Comparison of ENCODE assay signal across 7 mouse cellular contexts in genomic region chr13:97282051-97282910, GRCm38 (mm10). TPM values are rescaled to one million over a fixed set of nuclear protein-coding genes. Genes with fewer than 3 reads are reported as not detected.
DNase-seq lines count a peak whose midpoint lies in the region; ATAC-seq and TF ChIP-seq lines count a peak whose summit lies in the region.

No protein-coding gene starts in this region.

- no peak for TF ChIP-seq EP300 in heart, postnatal 0 days (IDR thresholded peaks at IDR 0.05; ENCODE audit: low read depth)

- peaks cover 23% of the 10 kb centered on the region for H3K36me3 ChIP-seq in E14TG2a.4 (ENCODE audit: insufficient read depth, low read length)
- H3K36me3 ChIP-seq in ES-E14 (ENCODE audit: control insufficient read depth, insufficient read depth, low read length, poor library complexity, severe bottlenecking), result peaks cover 4% of the 10 kb centered on the region; the same call in 1 of the 2 replicates
- no peaks in the 10 kb centered on the region for H3K36me3 ChIP-seq in heart, postnatal 0 days (replicated peaks; ENCODE audit: control insufficient read depth, insufficient read depth, low read length)
- no peaks in the 10 kb centered on the region for H3K36me3 ChIP-seq in liver, embryonic 15.5 days (replicated peaks)

- H3K4me3 ChIP-seq in E14TG2a.4 (replicated peaks; ENCODE audit: low read length) (peak overlapping the region; percentile 81), ES-E14 (ENCODE audit: insufficient read depth in 1 of 2, low read depth in 1 of 2, low read length in 2 of 2, poor library complexity in 1 of 2, severe bottlenecking in 1 of 2) (peak overlapping the region; percentile 32 to 63)
- H3K4me3 ChIP-seq in heart, postnatal 0 days (ENCODE audit: low read depth, low read length), result peak overlapping the region; percentile 37
- no peak overlapping the region for H3K4me3 ChIP-seq in liver, embryonic 15.5 days (replicated peaks)

- DNase-seq in ES-E14 (ENCODE audit: low read depth, low spot score) (no peak), adipocyte (ENCODE audit: low spot score) (no peak)
- DNase-seq in heart, postnatal 0 days (ENCODE audit: low spot score), result peak; percentile 25
- no peak for DNase-seq in frontal cortex, postnatal 14 days (ENCODE audit: low spot score in 2 of 2)
- no peak for DNase-seq in cerebellum, adult 9-11 months

- H3K4me1 ChIP-seq in E14TG2a.4 (replicated peaks; ENCODE audit: low read depth, low read length) (peaks cover 68% of the 10 kb centered on the region), ES-E14 (ENCODE audit: control insufficient read depth in 2 of 2, insufficient read depth in 2 of 2, low read length in 2 of 2, poor library complexity in 1 of 2) (peaks cover 4 to 9% of the 10 kb centered on the region in 2 experiments)
- peaks cover 11% of the 10 kb centered on the region for H3K4me1 ChIP-seq in heart, postnatal 0 days (ENCODE audit: control insufficient read depth, insufficient read depth)
- no peaks in the 10 kb centered on the region for H3K4me1 ChIP-seq in liver, embryonic 15.5 days (replicated peaks)

- in situ Hi-C loops in ES-E14 (cut with MboI; ENCODE audit: low sequenced_read_pairs in 2 of 2, unreplicated experiment in 2 of 2), result no loop called here

- 0 out of 2 replicates have a peak, but pooled peaks have one; percentile 8 for ATAC-seq in heart, postnatal 0 days (ENCODE audit: insufficient read depth, low read depth)
- ATAC-seq in liver, embryonic 15.5 days (ENCODE audit: insufficient read depth), result no peak

- 18% methylated on average over 26 of the region's 26 CpGs for WGBS in heart, postnatal 0 days
- WGBS in liver, embryonic 15.5 days (ENCODE audit: insufficient replicate concordance), result 32% methylated on average over 26 of the region's 26 CpGs

- H3K27ac ChIP-seq in ES-E14 (ENCODE audit: insufficient read depth, low read depth, low read length, poor library complexity, severe bottlenecking), result peak overlapping the region; percentile 98
- H3K27ac ChIP-seq in heart, postnatal 0 days (ENCODE audit: low read depth), result 0 out of 2 replicates have a peak overlapping the region, but pooled peaks have one; percentile 34
- no peak overlapping the region for H3K27ac ChIP-seq in liver, embryonic 15.5 days (replicated peaks)

- no peak for TF ChIP-seq CTCF in E14TG2a.4 (conservative IDR thresholded peaks at IDR 0.05; ENCODE audit: low read length)
- TF ChIP-seq CTCF in heart, postnatal 0 days (IDR thresholded peaks at IDR 0.05; ENCODE audit: low read depth), result no peak

- H3K9ac ChIP-seq in ES-E14 (ENCODE audit: insufficient read depth, low read depth, low read length, poor library complexity, severe bottlenecking), result peak overlapping the region; percentile 71
- peak overlapping the region; percentile 32 for H3K9ac ChIP-seq in heart, postnatal 0 days (replicated peaks; ENCODE audit: low read depth, low read length)
- H3K9ac ChIP-seq in liver, embryonic 15.5 days, result no peak overlapping the region

- peak overlapping the region; percentile 70 for H3K4me2 ChIP-seq in heart, postnatal 0 days (ENCODE audit: low read depth, low read length)
- H3K4me2 ChIP-seq in liver, embryonic 15.5 days, result peak overlapping the region; percentile 39

- H3K27me3 ChIP-seq in E14TG2a.4 (ENCODE audit: insufficient read depth, low read length), result no peaks in the 10 kb centered on the region
- no peaks in the 10 kb centered on the region for H3K27me3 ChIP-seq in heart, postnatal 0 days (ENCODE audit: control insufficient read depth, insufficient read depth, low read length)
- H3K27me3 ChIP-seq in liver, embryonic 15.5 days, result peaks cover 13% of the 10 kb centered on the region

- H3K9me3 ChIP-seq in E14TG2a.4 (ENCODE audit: low read length), result peaks cover 36% of the 10 kb centered on the region
- H3K9me3 ChIP-seq in ES-E14 (ENCODE audit: control insufficient read depth, insufficient read depth, low read depth, low read length), result no peaks in the 10 kb centered on the region
- no peaks in the 10 kb centered on the region for H3K9me3 ChIP-seq in heart, postnatal 0 days (replicated peaks; ENCODE audit: control insufficient read depth, low read length)
- H3K9me3 ChIP-seq in liver, embryonic 15.5 days (replicated peaks), result no peaks in the 10 kb centered on the region

TF ChIP-seq in ES-E14, 5 proteins besides CTCF, POLR2A, EP300 and RAD21:
- TF ChIP-seq ZC3H11A (IDR thresholded peaks at IDR 0.05; ENCODE audit: borderline replicate concordance, low read depth, low read length) (no peak), MAFK (IDR thresholded peaks at IDR 0.05; ENCODE audit: insufficient read depth, low read depth, low read length) (no peak), ZNF384 (IDR thresholded peaks at IDR 0.05; ENCODE audit: low read depth, low read length) (no peak), CHD2 (IDR thresholded peaks at IDR 0.05; ENCODE audit: low read depth, low read length) (no peak), HCFC1 (IDR thresholded peaks at IDR 0.05; ENCODE audit: borderline replicate concordance, insufficient read depth, low read length) (no peak)

RNA-seq across cellular contexts. Expression of gene Enc1, which starts 41.4 kb away (rescaled TPM):
- total RNA-seq in ES-E14 (2012; rRNA removed), result 63.1 and 73.6 TPM in 2 replicates
- 10.2 and 10.9 TPM in 2 replicates for total RNA-seq in heart, postnatal 0 days (2014; rRNA removed; ENCODE audit: low replicate concordance)
- polyA plus RNA-seq in heart, postnatal 0 days (2015; fragmentation: Nextera tagmentation; extraction: Ambion mirVana), result 1.5 and 1.7 TPM in 2 replicates
- polyA plus RNA-seq in liver, embryonic 15.5 days (2015; fragmentation: Nextera tagmentation; extraction: Ambion mirVana), result 0.55 and 0.67 TPM in 2 replicates
